Mouse (Mus musculus): ENCODE results near the gene Macrod2.

Macrod2 gene

GRCm38 (mm10) chr2:140395179-140395578, at the start of gene Macrod2:
Gene Macrod2, plus strand, starts transcription at chr2:140395309.
- DNase-seq, result peak; percentile 98 to 99

GRCm38 (mm10) chr2:140359905-140360304, 35.2 kb upstream of the Macrod2 start:
- DNase-seq, result no peak

GRCm38 (mm10) chr2:140364804-140365203, 30.3 kb upstream of the Macrod2 start:
- no peak for DNase-seq

- DNase-seq, result no peak
These were observed 5.6 kb upstream of the Macrod2 start, which contains the start of gene Sel1l2 for GRCm38 (mm10) chr2:140389525-140389924. Gene Sel1l2, minus strand, starts transcription at chr2:140389706.

GRCm38 (mm10) chr2:140395744-140396231, 679 bp downstream of the Macrod2 start:
- peak; percentile 9 to 19 for DNase-seq

GRCm38 (mm10) chr2:140425844-140426243, 30.7 kb downstream of the Macrod2 start:
- DNase-seq, result no peak

GRCm38 (mm10) chr2:140427283-140427682, 32.2 kb downstream of the Macrod2 start:
- DNase-seq, result peak in 1 of 2 experiments; percentile 4

- no peak for DNase-seq
These were observed 44.0 kb downstream of the Macrod2 start for GRCm38 (mm10) chr2:140439081-140439480.

- no peak for DNase-seq
These were observed 53.5 kb downstream of the Macrod2 start for GRCm38 (mm10) chr2:140448636-140449035.

- DNase-seq, result no peak
These were observed 80.7 kb downstream of the Macrod2 start for GRCm38 (mm10) chr2:140475770-140476169.

- no peak for DNase-seq
These were observed 81.8 kb downstream of the Macrod2 start for GRCm38 (mm10) chr2:140476891-140477290.

GRCm38 (mm10) chr2:140482604-140483003, 87.5 kb downstream of the Macrod2 start:
- DNase-seq, result no peak

GRCm38 (mm10) chr2:140497688-140498087, 102.6 kb downstream of the Macrod2 start:
- no peak for DNase-seq

- DNase-seq, result peak; percentile 8 to 24
These were observed 105.8 kb downstream of the Macrod2 start for GRCm38 (mm10) chr2:140500951-140501350.

- DNase-seq, result no peak
These were observed 126.4 kb downstream of the Macrod2 start for GRCm38 (mm10) chr2:140521472-140521871.

GRCm38 (mm10) chr2:140530214-140530613, 135.1 kb downstream of the Macrod2 start:
- no peak for DNase-seq

GRCm38 (mm10) chr2:140532024-140532423, 136.9 kb downstream of the Macrod2 start:
- DNase-seq, result no peak

GRCm38 (mm10) chr2:140532859-140533519, 137.9 kb downstream of the Macrod2 start:
- DNase-seq, result no peak

GRCm38 (mm10) chr2:140533621-140534020, 138.5 kb downstream of the Macrod2 start:
- DNase-seq, result no peak

- DNase-seq, result no peak
These were observed 139.5 kb downstream of the Macrod2 start for GRCm38 (mm10) chr2:140534583-140534982.

GRCm38 (mm10) chr2:140535832-140536571, 140.9 kb downstream of the Macrod2 start:
- no peak for DNase-seq

GRCm38 (mm10) chr2:140549286-140549685, 154.2 kb downstream of the Macrod2 start:
- no peak for DNase-seq

- no peak for DNase-seq
These were observed 166.3 kb downstream of the Macrod2 start for GRCm38 (mm10) chr2:140561426-140561825.

- DNase-seq, result no peak
These were observed 175.8 kb downstream of the Macrod2 start for GRCm38 (mm10) chr2:140570874-140571273.
